Mouse (Mus musculus): ENCODE data around the gene Gng4. TPM values are rescaled to one million over a fixed set of nuclear protein-coding genes. Genes with fewer than 3 reads are reported as not detected.
A peak's percentile ranks its signal among the peaks of the same experiment; 100 is the strongest.

Gene Gng4
- polyA plus RNA-seq, 1 experiment from 2014 or later = 23.5 TPM

- 83% methylated on average over 8 of the region's 8 CpGs for WGBS
- Histone ChIP-seq H3K9ac (ENCODE audit: low read length) (no peak overlapping the region), H3K4me2 (ENCODE audit: low read length) (no peak overlapping the region), H3K27ac (ENCODE audit: low read depth, low read length) (no peak overlapping the region), H3K4me1 (ENCODE audit: control insufficient read depth, insufficient read depth, low read length) (no peaks in the 10 kb centered on the region), H3K36me3 (ENCODE audit: control insufficient read depth, insufficient read depth, low read length) (no peaks in the 10 kb centered on the region), H3K9me3 (replicated peaks; ENCODE audit: control insufficient read depth, low read length) (no peaks in the 10 kb centered on the region), H3K4me3 (ENCODE audit: low read depth, low read length) (no peak overlapping the region), H3K27me3 (replicated peaks; ENCODE audit: control insufficient read depth, insufficient read depth, low read length) (no peaks in the 10 kb centered on the region)
- DNase-seq (ENCODE audit: low spot score) (no peak), ATAC-seq (no peak)
These were observed 14.9 kb downstream of the Gng4 start for GRCm38 (mm10) chr13:13798775-13799174.

- ATAC-seq (peak; percentile 69), DNase-seq (ENCODE audit: low spot score) (peak; percentile 61)
- Histone ChIP-seq H3K4me3 (ENCODE audit: low read depth, low read length) (no peak overlapping the region), H3K27me3 (replicated peaks; ENCODE audit: control insufficient read depth, insufficient read depth, low read length) (no peaks in the 10 kb centered on the region), H3K9me3 (replicated peaks; ENCODE audit: control insufficient read depth, low read length) (no peaks in the 10 kb centered on the region), H3K9ac (ENCODE audit: low read length) (no peak overlapping the region), H3K4me1 (ENCODE audit: control insufficient read depth, insufficient read depth, low read length) (no peaks in the 10 kb centered on the region), H3K27ac (ENCODE audit: low read depth, low read length) (no peak overlapping the region), H3K36me3 (ENCODE audit: control insufficient read depth, insufficient read depth, low read length) (no peaks in the 10 kb centered on the region), H3K4me2 (ENCODE audit: low read length) (no peak overlapping the region)
- WGBS = 33% methylated on average over 11 of the region's 11 CpGs
These were observed 24.7 kb downstream of the Gng4 start for GRCm38 (mm10) chr13:13808337-13809132.

GRCm38 (mm10) chr13:13810885-13811284 lies 27.0 kb downstream of the Gng4 start:
- no peak for ATAC-seq

GRCm38 (mm10) chr13:13818696-13819095 lies 34.8 kb downstream of the Gng4 start:
- no peak overlapping the region for H3K4me3 ChIP-seq (ENCODE audit: low read depth, low read length)
- no peaks in the 10 kb centered on the region for H3K27me3 ChIP-seq (replicated peaks; ENCODE audit: control insufficient read depth, insufficient read depth, low read length)
- H3K4me1 ChIP-seq (ENCODE audit: control insufficient read depth, insufficient read depth, low read length) = no peaks in the 10 kb centered on the region
- H3K4me2 ChIP-seq (ENCODE audit: low read length) = no peak overlapping the region
- no peaks in the 10 kb centered on the region for H3K36me3 ChIP-seq (ENCODE audit: control insufficient read depth, insufficient read depth, low read length)
- H3K9me3 ChIP-seq (replicated peaks; ENCODE audit: control insufficient read depth, low read length) = no peaks in the 10 kb centered on the region
- DNase-seq (ENCODE audit: low spot score) = no peak
- no peak overlapping the region for H3K9ac ChIP-seq (ENCODE audit: low read length)
- ATAC-seq = no peak
- H3K27ac ChIP-seq (ENCODE audit: low read depth, low read length) = no peak overlapping the region
- 89% methylated on average over 3 of the region's 3 CpGs for WGBS

More at GRCm38 (mm10) chr13:13810885-13811284, 27.0 kb downstream of the Gng4 start:
- Histone ChIP-seq H3K9me3 (replicated peaks; ENCODE audit: control insufficient read depth, low read length) (no peaks in the 10 kb centered on the region), H3K9ac (ENCODE audit: low read length) (no peak overlapping the region), H3K4me1 (ENCODE audit: control insufficient read depth, insufficient read depth, low read length) (no peaks in the 10 kb centered on the region), H3K27ac (ENCODE audit: low read depth, low read length) (no peak overlapping the region), H3K36me3 (ENCODE audit: control insufficient read depth, insufficient read depth, low read length) (no peaks in the 10 kb centered on the region), H3K4me2 (ENCODE audit: low read length) (no peak overlapping the region), H3K27me3 (replicated peaks; ENCODE audit: control insufficient read depth, insufficient read depth, low read length) (no peaks in the 10 kb centered on the region), H3K4me3 (ENCODE audit: low read depth, low read length) (no peak overlapping the region)
- DNase-seq (ENCODE audit: low spot score) = no peak
- 85% methylated on average over 7 of the region's 7 CpGs for WGBS

- H3K9me3 ChIP-seq (replicated peaks; ENCODE audit: control insufficient read depth, low read length) = no peaks in the 10 kb centered on the region
- DNase-seq (ENCODE audit: low spot score) (peak; percentile 41), ATAC-seq (peak; percentile 72; the same call in 1 of the 2 replicates)
- H3K36me3 ChIP-seq (ENCODE audit: control insufficient read depth, insufficient read depth, low read length) = no peaks in the 10 kb centered on the region
- no peak overlapping the region for H3K4me3 ChIP-seq (ENCODE audit: low read depth, low read length)
- no peaks in the 10 kb centered on the region for H3K27me3 ChIP-seq (replicated peaks; ENCODE audit: control insufficient read depth, insufficient read depth, low read length)
- no peak overlapping the region for H3K4me2 ChIP-seq (ENCODE audit: low read length)
- no peaks in the 10 kb centered on the region for H3K4me1 ChIP-seq (ENCODE audit: control insufficient read depth, insufficient read depth, low read length)
- no peak overlapping the region for H3K27ac ChIP-seq (ENCODE audit: low read depth, low read length)
- H3K9ac ChIP-seq (ENCODE audit: low read length) = no peak overlapping the region
- 43% methylated on average over 7 of the region's 7 CpGs for WGBS
These were observed 36.6 kb downstream of the Gng4 start for GRCm38 (mm10) chr13:13820234-13821123.

- ATAC-seq (no peak), DNase-seq (ENCODE audit: low spot score) (no peak)
- 89% methylated on average over 7 of the region's 7 CpGs for WGBS
- no peaks in the 10 kb centered on the region for H3K9me3 ChIP-seq (replicated peaks; ENCODE audit: control insufficient read depth, low read length)
- H3K4me3 ChIP-seq (ENCODE audit: low read depth, low read length) = no peak overlapping the region
- H3K9ac ChIP-seq (ENCODE audit: low read length) = no peak overlapping the region
- no peaks in the 10 kb centered on the region for H3K36me3 ChIP-seq (ENCODE audit: control insufficient read depth, insufficient read depth, low read length)
- H3K27me3 ChIP-seq (replicated peaks; ENCODE audit: control insufficient read depth, insufficient read depth, low read length) = no peaks in the 10 kb centered on the region
- H3K4me2 ChIP-seq (ENCODE audit: low read length) = no peak overlapping the region
- H3K27ac ChIP-seq (ENCODE audit: low read depth, low read length) = no peak overlapping the region
- no peaks in the 10 kb centered on the region for H3K4me1 ChIP-seq (ENCODE audit: control insufficient read depth, insufficient read depth, low read length)
These were observed 41.1 kb downstream of the Gng4 start for GRCm38 (mm10) chr13:13824946-13825345.

GRCm38 (mm10) chr13:13826533-13826932 lies 42.7 kb downstream of the Gng4 start:
- Histone ChIP-seq H3K27me3 (replicated peaks; ENCODE audit: control insufficient read depth, insufficient read depth, low read length) (no peaks in the 10 kb centered on the region), H3K4me2 (ENCODE audit: low read length) (no peak overlapping the region), H3K9ac (ENCODE audit: low read length) (no peak overlapping the region), H3K4me1 (ENCODE audit: control insufficient read depth, insufficient read depth, low read length) (no peaks in the 10 kb centered on the region), H3K4me3 (ENCODE audit: low read depth, low read length) (no peak overlapping the region), H3K27ac (ENCODE audit: low read depth, low read length) (no peak overlapping the region), H3K36me3 (ENCODE audit: control insufficient read depth, insufficient read depth, low read length) (no peaks in the 10 kb centered on the region), H3K9me3 (replicated peaks; ENCODE audit: control insufficient read depth, low read length) (no peaks in the 10 kb centered on the region)
- 69% methylated on average over 6 of the region's 6 CpGs for WGBS
- ATAC-seq (no peak), DNase-seq (ENCODE audit: low spot score) (no peak)

- 39% methylated on average over 1 of the region's 1 CpGs for WGBS
- no peak overlapping the region for H3K9ac ChIP-seq (ENCODE audit: low read length)
- DNase-seq (ENCODE audit: low spot score) (no peak), ATAC-seq (no peak)
- H3K27me3 ChIP-seq (replicated peaks; ENCODE audit: control insufficient read depth, insufficient read depth, low read length) = no peaks in the 10 kb centered on the region
- no peak overlapping the region for H3K27ac ChIP-seq (ENCODE audit: low read depth, low read length)
- no peaks in the 10 kb centered on the region for H3K36me3 ChIP-seq (ENCODE audit: control insufficient read depth, insufficient read depth, low read length)
- no peaks in the 10 kb centered on the region for H3K9me3 ChIP-seq (replicated peaks; ENCODE audit: control insufficient read depth, low read length)
- no peak overlapping the region for H3K4me2 ChIP-seq (ENCODE audit: low read length)
- no peaks in the 10 kb centered on the region for H3K4me1 ChIP-seq (ENCODE audit: control insufficient read depth, insufficient read depth, low read length)
- H3K4me3 ChIP-seq (ENCODE audit: low read depth, low read length) = no peak overlapping the region
These were observed 44.3 kb downstream of the Gng4 start for GRCm38 (mm10) chr13:13828125-13828524.
